Mouse (Mus musculus) kidney, adult 10 weeks (tissue): Measurements from ENCODE around the gene Bdkrb1. TPM values are rescaled to one million over a fixed set of nuclear protein-coding genes. Genes with fewer than 3 reads are reported as not detected.

Source experiments
- polyA plus RNA-seq: library from polyadenylated mRNA; stranded (reverse); fragments of 350-450 nt; fragmentation: Illumina TruSeq; extraction: RNeasy Lipid Tissue Mini Kit (QIAGEN cat#74804); gene quantifications from one replicate; pipeline ENCODE4 v1.2.3, GENCODE M21; 2014; ENCODE audit warnings: low read depth, low replicate concordance

The Bdkrb1 gene
- polyA plus RNA-seq = not detected

DNA sequence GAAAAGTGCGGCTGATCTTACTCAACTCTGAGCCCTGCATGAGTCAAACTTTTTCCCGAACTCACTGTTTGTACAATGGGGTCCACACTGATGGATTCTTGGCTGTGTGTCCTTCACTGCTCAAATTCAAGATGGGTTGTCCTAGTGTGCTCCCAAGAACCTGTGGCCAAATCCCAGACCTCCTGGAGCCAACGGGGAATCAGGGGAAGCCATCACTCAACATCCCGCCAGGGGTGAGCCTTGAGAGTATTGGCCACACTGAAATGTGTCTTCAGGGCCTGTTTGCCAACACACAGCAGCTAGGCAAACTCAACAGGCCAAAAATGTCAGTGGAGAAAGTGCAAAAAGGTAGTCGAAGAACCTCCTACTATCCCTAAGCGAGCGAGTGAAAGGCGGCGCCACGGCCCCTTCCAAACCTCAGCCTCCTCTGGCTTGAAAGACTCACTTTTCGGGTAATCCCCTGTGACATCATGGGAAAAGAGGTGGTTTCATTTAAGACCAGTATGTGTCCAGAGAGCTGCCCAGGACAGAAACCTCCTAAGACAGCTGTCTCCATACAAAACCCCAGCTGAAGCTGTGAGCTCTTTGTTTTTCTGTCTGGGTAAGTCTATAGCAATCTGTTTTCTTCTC, at the start of gene Bdkrb1:
Gene Bdkrb1, plus strand, starts transcription at position 505 of the 630 bp plus-strand sequence.

DNA sequence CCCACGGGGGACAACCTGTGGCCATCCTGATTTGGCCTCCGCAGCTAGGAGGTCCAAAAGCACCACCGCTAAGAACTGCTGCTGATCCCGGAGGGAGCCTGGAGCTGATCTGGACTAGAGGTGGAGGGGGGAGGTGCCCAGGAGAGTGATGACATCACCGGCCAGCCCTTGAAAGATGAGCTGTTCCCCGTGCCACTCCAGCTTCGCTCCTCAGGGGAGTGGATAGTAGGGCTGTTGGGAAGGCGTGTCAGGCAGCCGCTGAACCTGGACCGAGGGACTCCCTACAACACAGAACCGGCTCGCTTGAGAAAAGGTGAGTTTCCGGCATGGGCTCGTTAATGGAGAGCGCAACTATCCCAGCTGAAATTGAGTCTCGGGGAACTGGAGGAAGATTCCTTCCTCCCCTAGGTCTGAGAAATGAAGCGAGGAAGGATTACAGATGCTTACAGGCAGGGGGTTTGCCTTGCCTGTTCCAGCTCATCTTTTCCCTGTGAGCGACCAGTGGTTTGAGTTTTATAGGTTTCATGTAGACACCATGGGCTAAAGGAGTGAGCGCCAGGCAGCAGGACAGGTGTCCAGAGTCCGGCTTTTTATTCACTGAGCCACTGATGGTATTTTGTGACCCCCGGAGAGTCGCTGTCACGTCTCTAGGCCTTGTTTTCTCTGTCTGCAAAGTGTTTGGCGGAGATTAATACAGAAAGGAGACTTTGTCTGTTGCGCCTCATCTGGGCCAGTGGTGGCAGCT, 39.8 kb upstream of the Bdkrb1 start, which contains the start of gene Bdkrb2:
Gene Bdkrb2, plus strand, starts transcription at position 291 of the 745 bp plus-strand sequence.

Other genes starting within 250 kb of the Bdkrb1 start
- gene D430019H16Rik, start 149.2 kb upstream of the Bdkrb1 start, polyA plus RNA-seq = 1.8 TPM
- 0.36 TPM for gene Bdkrb2, start 39.9 kb upstream of the Bdkrb1 start, polyA plus RNA-seq
- 17.5 TPM for gene Gskip, start 81.7 kb downstream of the Bdkrb1 start, polyA plus RNA-seq
- gene Atg2b, start 82.1 kb downstream of the Bdkrb1 start, polyA plus RNA-seq = 9.8 TPM
- gene Ak7, start 102.9 kb downstream of the Bdkrb1 start, polyA plus RNA-seq = 2.8 TPM
- gene Papola, start 181.6 kb downstream of the Bdkrb1 start, polyA plus RNA-seq = 370 TPM